Mouse (Mus musculus) embryonic facial prominence, embryonic 14.5 days (tissue): ENCODE measurements around the gene Hdac5. TPM values are rescaled to one million over a fixed set of nuclear protein-coding genes. Genes with fewer than 3 reads are reported as not detected.
A peak's percentile ranks its signal among the peaks of the same experiment; 100 is the strongest.
"Not testable (repeated sequence)": the region's sequence is repeated elsewhere in the genome, so short reads cannot be mapped to it uniquely, and the experiment has no call there.

Source experiments
- ATAC-seq: fragments of 200-750 bp; cut with Nextera tagmentation; 2 replicates; pipeline ENCODE4 v1.8.0; 2017; ENCODE audit warnings: low read depth, moderate number of reproducible peaks, moderate TSS enrichment
- DNase-seq: peaks from one replicate; pipeline ENCODE4 v3.0.0-alpha.2; 2015; ENCODE audit warnings: low spot score
- H3K27ac ChIP-seq: fragments of 300-500 bp; sonication (generic); replicated peaks from 2 replicates; pipeline ENCODE4 v1.5.1; 2014; ENCODE audit warnings: low read depth, mild to moderate bottlenecking, low read length, moderate library complexity
- H3K27me3 ChIP-seq: fragments of 300-500 bp; sonication (generic); replicated peaks from 2 replicates; pipeline ENCODE4 v1.6.1; 2014; ENCODE audit warnings: low read length; ENCODE audit not compliant: control insufficient read depth, insufficient read depth
- H3K36me3 ChIP-seq: fragments of 300-500 bp; sonication (generic); 2 replicates; pipeline ENCODE4 v1.6.1; 2014; ENCODE audit warnings: low read length, mixed read lengths; ENCODE audit not compliant: control insufficient read depth, insufficient read depth
- H3K4me1 ChIP-seq: fragments of 300-500 bp; sonication (generic); 2 replicates; pipeline ENCODE4 v1.6.1; 2014; ENCODE audit warnings: antibody characterized with exemption, low read length; ENCODE audit not compliant: control insufficient read depth, insufficient read depth
- H3K4me2 ChIP-seq: fragments of 300-500 bp; sonication (generic); 2 replicates; pipeline ENCODE4 v1.6.1; 2014; ENCODE audit warnings: low read depth, mild to moderate bottlenecking, low read length, moderate library complexity, mixed read lengths
- H3K4me3 ChIP-seq: fragments of 300-500 bp; sonication (generic); 2 replicates; pipeline ENCODE4 v1.5.1; 2014; ENCODE audit warnings: low read depth, mild to moderate bottlenecking, low read length
- H3K9ac ChIP-seq: fragments of 300-500 bp; sonication (generic); 2 replicates; pipeline ENCODE4 v1.6.1; 2014; ENCODE audit warnings: low read depth, mild to moderate bottlenecking, low read length, moderate library complexity, mixed read lengths
- H3K9me3 ChIP-seq: fragments of 300-500 bp; sonication (generic); 2 replicates; pipeline ENCODE4 v1.6.1; 2016; ENCODE audit warnings: low read length; ENCODE audit not compliant: control insufficient read depth
- WGBS: fragments of 180-500 bp; shearing (Covaris S2); extraction: QIAGEN DNeasy Blood & Tissue Kit; methylation state at CpG from one replicate; pipeline ENCODE4 v1.1.7; 2014; 5-methylcytosine and 5-hydroxymethylcytosine counted together
- polyA plus RNA-seq: library from polyadenylated mRNA; unstranded; fragments of >200 nt; fragmentation: Nextera tagmentation; extraction: Ambion mirVana; gene quantifications from 2 replicates; pipeline ENCODE4 v1.2.1, GENCODE M21; 2014

Gene Hdac5
- polyA plus RNA-seq, 1 experiment from 2014 or later: 47.2 TPM

- Histone ChIP-seq H3K9me3 (no peaks in the 10 kb centered on the region), H3K9ac (no peak overlapping the region), H3K27ac (no peak overlapping the region), H3K4me1 (no peaks in the 10 kb centered on the region), H3K36me3 (peaks cover 84% of the 10 kb centered on the region), H3K4me2 (no peak overlapping the region), H3K4me3 (no peak overlapping the region), H3K27me3 (no peaks in the 10 kb centered on the region)
- ATAC-seq: peak; percentile 44; the same call in 1 of the 2 replicates
- peak; percentile 32 for DNase-seq
- 74% methylated on average over 6 of the region's 6 CpGs for WGBS
These were observed 63.8 kb downstream of the Hdac5 start for GRCm38 (mm10) chr11:102165971-102166722.

DNA sequence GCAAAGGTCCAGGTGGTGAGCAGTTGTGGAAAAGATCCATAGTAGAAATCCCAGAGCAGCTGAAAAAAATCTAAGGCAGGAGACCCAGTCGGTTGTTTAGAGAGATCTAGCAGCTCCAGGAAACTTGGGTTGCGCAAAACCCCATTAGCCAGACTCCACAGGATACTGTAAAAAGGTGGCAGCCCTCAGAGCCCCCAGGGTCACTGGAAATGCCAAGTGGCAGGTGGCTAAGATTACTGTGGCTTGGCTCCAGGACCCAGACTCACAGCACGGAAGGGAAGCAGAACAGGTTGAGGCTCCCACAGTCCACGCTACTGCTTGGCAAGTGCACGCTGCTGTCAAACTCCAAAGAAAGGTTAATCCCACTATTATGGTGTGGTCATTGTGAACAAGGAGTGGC is 70.2 kb downstream of the Hdac5 start:
- Histone ChIP-seq H3K27ac (no peak overlapping the region), H3K9ac (no peak overlapping the region), H3K27me3 (no peaks in the 10 kb centered on the region), H3K4me2 (no peak overlapping the region), H3K4me1 (peaks cover 7% of the 10 kb centered on the region; the same call in 1 of the 2 replicates), H3K9me3 (no peaks in the 10 kb centered on the region), H3K4me3 (no peak overlapping the region), H3K36me3 (peaks cover 40% of the 10 kb centered on the region)
- WGBS: 72% methylated on average over 5 of the region's 5 CpGs
- no peak for DNase-seq
- ATAC-seq: no peak

GRCm38 (mm10) chr11:102158024-102158423 is 71.9 kb downstream of the Hdac5 start:
- H3K4me2 ChIP-seq, H3K27ac ChIP-seq, DNase-seq, H3K9me3 ChIP-seq, H3K4me1 ChIP-seq, H3K27me3 ChIP-seq, ATAC-seq, H3K4me3 ChIP-seq, H3K9ac ChIP-seq: not testable (repeated sequence)
- H3K36me3 ChIP-seq: peaks cover 28% of the 10 kb centered on the region
- WGBS: 81% methylated on average over 2 of the region's 2 CpGs

GRCm38 (mm10) chr11:102156786-102157089 is 73.2 kb downstream of the Hdac5 start:
- no peak overlapping the region; the same call in 1 of the 2 replicates for H3K4me3 ChIP-seq
- peaks cover 26% of the 10 kb centered on the region for H3K36me3 ChIP-seq
- H3K9me3 ChIP-seq: no peaks in the 10 kb centered on the region
- H3K9ac ChIP-seq: no peak overlapping the region
- DNase-seq (no peak), ATAC-seq (no peak)
- H3K27me3 ChIP-seq: no peaks in the 10 kb centered on the region
- no peak overlapping the region for H3K27ac ChIP-seq
- peaks cover 7% of the 10 kb centered on the region; the same call in 1 of the 2 replicates for H3K4me1 ChIP-seq
- WGBS: 9% methylated on average over 1 of the region's 1 CpGs
- H3K4me2 ChIP-seq: peak overlapping the region; percentile 90

GRCm38 (mm10) chr11:102156039-102156785 is 73.8 kb downstream of the Hdac5 start, which contains the start of gene Tmem101:
Gene Tmem101 (minus strand): TSS chr11:102156404.
- Histone ChIP-seq H3K27ac (peak within 1 kb of the TSS; percentile 86), H3K4me2 (peak within 1 kb of the TSS; percentile 90), H3K36me3 (peaks cover 21% of the 10 kb centered on the region), H3K9ac (peak within 1 kb of the TSS; percentile 81), H3K4me1 (peaks cover 7% of the 10 kb centered on the region; the same call in 1 of the 2 replicates), H3K27me3 (no peaks in the 10 kb centered on the region), H3K9me3 (no peaks in the 10 kb centered on the region), H3K4me3 (peak within 1 kb of the TSS; percentile 79)
- DNase-seq (peak; percentile 96), ATAC-seq (peak; percentile 88)
- under 1% methylated on average over 37 of the region's 37 CpGs for WGBS

GRCm38 (mm10) chr11:102147213-102147989 is 82.6 kb downstream of the Hdac5 start:
- peak overlapping the region; percentile 13; the same call in 1 of the 2 replicates for H3K4me3 ChIP-seq
- peak overlapping the region; percentile 29 for H3K4me2 ChIP-seq
- ATAC-seq (no peak), DNase-seq (no peak)
- WGBS: 11% methylated on average over 31 of the region's 34 CpGs
- H3K27me3 ChIP-seq: peaks cover 55% of the 10 kb centered on the region
- H3K27ac ChIP-seq: no peak overlapping the region
- no peak overlapping the region for H3K9ac ChIP-seq
- no peaks in the 10 kb centered on the region for H3K4me1 ChIP-seq
- no peaks in the 10 kb centered on the region for H3K9me3 ChIP-seq
- H3K36me3 ChIP-seq: peaks cover 3% of the 10 kb centered on the region

GRCm38 (mm10) chr11:102146531-102146930 is 83.4 kb downstream of the Hdac5 start:
- no peak overlapping the region for H3K27ac ChIP-seq
- no peak; the same call in 1 of the 2 replicates for ATAC-seq
- H3K4me2 ChIP-seq: no peak overlapping the region
- H3K9me3 ChIP-seq: no peaks in the 10 kb centered on the region
- H3K4me1 ChIP-seq: no peaks in the 10 kb centered on the region
- no peak overlapping the region for H3K9ac ChIP-seq
- no peaks in the 10 kb centered on the region for H3K36me3 ChIP-seq
- WGBS: 18% methylated on average over 14 of the region's 17 CpGs
- H3K4me3 ChIP-seq: peak overlapping the region; percentile 1; the same call in 1 of the 2 replicates
- no peak for DNase-seq
- H3K27me3 ChIP-seq: peaks cover 55% of the 10 kb centered on the region

DNA sequence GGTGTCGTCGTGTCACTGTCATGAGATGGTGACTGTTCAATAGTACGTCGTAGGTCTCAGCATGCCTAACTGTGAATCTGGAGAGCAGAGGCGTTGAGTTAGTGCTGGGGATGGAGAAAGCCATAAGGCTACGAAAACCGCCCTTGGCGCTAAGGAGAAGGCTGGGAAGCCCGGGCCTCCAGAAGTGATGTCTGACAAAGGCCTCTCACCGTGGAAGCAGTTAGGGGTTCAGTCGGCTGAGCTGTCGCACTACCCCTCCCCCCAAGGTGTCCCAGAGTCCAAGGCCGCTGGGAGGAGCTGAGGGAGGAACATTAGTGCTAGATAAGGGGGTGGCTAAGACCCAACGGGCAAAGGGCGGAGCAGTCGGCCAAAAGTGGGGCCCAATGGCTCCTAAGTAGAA is 84.0 kb downstream of the Hdac5 start:
- Histone ChIP-seq H3K36me3 (no peaks in the 10 kb centered on the region), H3K4me1 (no peaks in the 10 kb centered on the region), H3K27me3 (peaks cover 55% of the 10 kb centered on the region), H3K4me3 (peak overlapping the region; percentile 33), H3K27ac (no peak overlapping the region), H3K9me3 (no peaks in the 10 kb centered on the region), H3K9ac (no peak overlapping the region), H3K4me2 (peak overlapping the region; percentile 45)
- DNase-seq (no peak), ATAC-seq (no peak)
- 4% methylated on average over 16 of the region's 16 CpGs for WGBS
